Mouse (Mus musculus): ENCODE measurements at regions not wholly inside any gene's neighbourhood (a gene's known extent, or its start where the extent isn't known, plus 50 kb on each side); places are given as distances from the start of the nearest gene placed in this dataset.

GRCm38 (mm10) chr7:69572626-69573394 is 793.7 kb downstream of the Nr2f2 start:
- DNase-seq, result no peak

- DNase-seq, result no peak
These were observed 799.6 kb downstream of the Nr2f2 start for GRCm38 (mm10) chr7:69566949-69567348.

GRCm38 (mm10) chr7:69564432-69564831 is 802.1 kb downstream of the Nr2f2 start:
- DNase-seq, result no peak

GRCm38 (mm10) chr7:69554776-69555175 is 805.7 kb upstream of the Arrdc4 start:
- DNase-seq, result no peak

GRCm38 (mm10) chr7:69553981-69554380 is 804.9 kb upstream of the Arrdc4 start:
- DNase-seq, result no peak

GRCm38 (mm10) chr7:69536072-69536471 is 787.0 kb upstream of the Arrdc4 start:
- no peak for DNase-seq

GRCm38 (mm10) chr7:69513966-69514365 is 764.9 kb upstream of the Arrdc4 start:
- DNase-seq, result no peak

GRCm38 (mm10) chr7:69510389-69510788 is 761.3 kb upstream of the Arrdc4 start:
- no peak for DNase-seq

GRCm38 (mm10) chr7:69493062-69493930 is 744.3 kb upstream of the Arrdc4 start:
- no peak for DNase-seq

GRCm38 (mm10) chr7:69490566-69491466 is 741.8 kb upstream of the Arrdc4 start:
- DNase-seq, result peak; percentile 68

GRCm38 (mm10) chr7:69488630-69489029 is 739.6 kb upstream of the Arrdc4 start:
- no peak for DNase-seq

GRCm38 (mm10) chr7:69487111-69487510 is 738.1 kb upstream of the Arrdc4 start:
- no peak for DNase-seq

GRCm38 (mm10) chr7:69484552-69484951 is 735.5 kb upstream of the Arrdc4 start:
- DNase-seq, result no peak

Measured in adrenal gland, postnatal 25 days (tissue).